ENCODE assay signal across 20 mouse cellular contexts in the genomic region with DNA sequence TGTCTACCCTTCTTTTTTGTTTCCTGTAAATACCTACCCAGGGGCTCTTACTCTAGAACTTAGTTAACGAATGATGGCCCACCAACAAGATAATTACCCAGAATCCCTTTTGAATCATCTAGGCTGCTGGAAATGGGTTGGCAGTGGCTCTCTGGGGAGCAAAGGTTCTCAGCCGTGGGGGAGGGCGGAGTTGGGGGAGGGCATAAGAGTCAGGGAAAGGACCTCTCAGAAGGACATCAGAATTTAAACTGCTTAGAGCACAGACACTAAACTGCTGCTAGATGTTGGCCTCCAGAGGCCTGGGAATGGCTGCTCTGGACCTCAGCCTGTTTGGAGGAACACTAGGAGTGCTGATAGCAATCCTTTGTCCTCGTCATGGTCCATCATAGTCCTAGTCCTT.
DNase-seq lines count a peak whose midpoint lies in the region; ATAC-seq lines count a peak whose summit lies in the region.
"Had no signal": no experiment of that assay in that cellular context is flagged by ENCODE, and none has a peak within 500 bp of the region (broad histone marks: within the 10 kb centered on the region; RNA-seq: fewer than 3 reads in every experiment).

No protein-coding gene starts in this region.

- no peak for ATAC-seq in hindbrain, embryonic 14.5 days (ENCODE audit: low FRiP score)
- ATAC-seq in midbrain, embryonic 13.5 days: no peak
- no peak for ATAC-seq in midbrain, embryonic 11.5 days (ENCODE audit: low FRiP score)
- ATAC-seq: activated CD4-positive, CD25-positive, alpha-beta regulatory T cell, adult 4 months; forebrain, embryonic 13.5 days; forebrain, postnatal 0 days; hindbrain, embryonic 16.5 days; Patski had no signal

- 0 out of 2 replicates have a peak, but pooled peaks cover 3% of the 10 kb centered on the region for H3K36me3 ChIP-seq in hindbrain, embryonic 10.5 days
- no peaks in the 10 kb centered on the region for H3K36me3 ChIP-seq in hindbrain, embryonic 14.5 days (replicated peaks; ENCODE audit: control insufficient read depth, insufficient read depth)
- H3K36me3 ChIP-seq in midbrain, embryonic 13.5 days: no peaks in the 10 kb centered on the region
- no peaks in the 10 kb centered on the region for H3K36me3 ChIP-seq in midbrain, embryonic 11.5 days (ENCODE audit: control insufficient read depth, insufficient read depth, low read length)
- H3K36me3 ChIP-seq: heart, embryonic 12.5 days had no signal

- H3K27me3 ChIP-seq in hindbrain, embryonic 10.5 days (ENCODE audit: insufficient read depth, poor library complexity, severe bottlenecking): no peaks in the 10 kb centered on the region
- H3K27me3 ChIP-seq in hindbrain, embryonic 14.5 days (ENCODE audit: control insufficient read depth, insufficient read depth, low read length): no peaks in the 10 kb centered on the region
- no peaks in the 10 kb centered on the region for H3K27me3 ChIP-seq in midbrain, embryonic 13.5 days
- no peaks in the 10 kb centered on the region for H3K27me3 ChIP-seq in midbrain, embryonic 11.5 days (ENCODE audit: control insufficient read depth, insufficient read depth, low read length)
- H3K27me3 ChIP-seq: forebrain, embryonic 13.5 days; heart, embryonic 12.5 days; Patski had no signal

- H3K4me1 ChIP-seq in hindbrain, embryonic 10.5 days (replicated peaks): peaks cover 48% of the 10 kb centered on the region
- peaks cover 8% of the 10 kb centered on the region for H3K4me1 ChIP-seq in hindbrain, embryonic 14.5 days (replicated peaks; ENCODE audit: control insufficient read depth, insufficient read depth, low read length)
- H3K4me1 ChIP-seq in midbrain, embryonic 13.5 days (replicated peaks): peaks cover 42% of the 10 kb centered on the region
- peaks cover 16% of the 10 kb centered on the region for H3K4me1 ChIP-seq in midbrain, embryonic 11.5 days (ENCODE audit: control insufficient read depth, insufficient read depth, low read length)

- no peak overlapping the region for H3K9ac ChIP-seq in hindbrain, embryonic 14.5 days
- H3K9ac ChIP-seq in midbrain, embryonic 13.5 days (replicated peaks): no peak overlapping the region
- no peak overlapping the region for H3K9ac ChIP-seq in midbrain, embryonic 11.5 days (ENCODE audit: low read length)
- H3K9ac ChIP-seq: forebrain, embryonic 13.5 days; forebrain, postnatal 0 days; heart, embryonic 12.5 days had no signal

- DNase-seq in hindbrain, embryonic 10.5 days (ENCODE audit: low spot score): no peak
- no peak for DNase-seq in hindbrain, embryonic 14.5 days (ENCODE audit: low spot score)
- no peak for DNase-seq in midbrain, embryonic 11.5 days (ENCODE audit: low spot score, missing footprints)
- peak; percentile 51 for DNase-seq in kidney, postnatal 10 days
- peak; percentile 27 to 30 for DNase-seq in kidney, postnatal 4 days
- no peak for DNase-seq in right cerebral cortex, postnatal 36 days (ENCODE audit: low spot score in 2 of 2)
- DNase-seq in frontal cortex, adult 2 months (ENCODE audit: extremely low spot score in 1 of 2, low spot score in 1 of 2): no peak
- DNase-seq: adrenal gland, postnatal 14 days; cerebellum, adult 2 months; cerebellum, postnatal 10 days; forebrain, postnatal 0 days; gastrocnemius, postnatal 10 days; heart, adult 2 months had no signal

- no peak overlapping the region for H3K4me3 ChIP-seq in hindbrain, embryonic 10.5 days
- no peak overlapping the region for H3K4me3 ChIP-seq in hindbrain, embryonic 14.5 days (replicated peaks; ENCODE audit: low read length)
- no peak overlapping the region for H3K4me3 ChIP-seq in midbrain, embryonic 13.5 days (replicated peaks)
- H3K4me3 ChIP-seq in midbrain, embryonic 11.5 days (ENCODE audit: low read depth, low read length): no peak overlapping the region
- H3K4me3 ChIP-seq: embryonic facial prominence, embryonic 10.5 days; forebrain, embryonic 13.5 days; heart, adult 2 months; heart, embryonic 12.5 days had no signal

- no peak overlapping the region for H3K4me2 ChIP-seq in hindbrain, embryonic 14.5 days (replicated peaks)
- no peak overlapping the region for H3K4me2 ChIP-seq in midbrain, embryonic 13.5 days (replicated peaks)
- no peak overlapping the region for H3K4me2 ChIP-seq in midbrain, embryonic 11.5 days
- H3K4me2 ChIP-seq: forebrain, embryonic 13.5 days; heart, embryonic 12.5 days had no signal

- H3K27ac ChIP-seq in hindbrain, embryonic 10.5 days: 0 out of 2 replicates have a peak overlapping the region, but pooled peaks have one; percentile 12
- H3K27ac ChIP-seq in hindbrain, embryonic 14.5 days: no peak overlapping the region
- H3K27ac ChIP-seq in midbrain, embryonic 13.5 days: 0 out of 2 replicates have a peak overlapping the region, but pooled peaks have one; percentile 35
- H3K27ac ChIP-seq in midbrain, embryonic 11.5 days (ENCODE audit: low read depth, low read length): no peak overlapping the region
- H3K27ac ChIP-seq: embryonic facial prominence, embryonic 10.5 days; forebrain, embryonic 13.5 days; heart, adult 2 months had no signal

- no peaks in the 10 kb centered on the region for H3K9me3 ChIP-seq in hindbrain, embryonic 10.5 days
- no peaks in the 10 kb centered on the region for H3K9me3 ChIP-seq in hindbrain, embryonic 14.5 days (ENCODE audit: control insufficient read depth, low read length)
- no peaks in the 10 kb centered on the region for H3K9me3 ChIP-seq in midbrain, embryonic 13.5 days
- no peaks in the 10 kb centered on the region for H3K9me3 ChIP-seq in midbrain, embryonic 11.5 days (ENCODE audit: control insufficient read depth, low read length)
- H3K9me3 ChIP-seq: embryonic facial prominence, embryonic 10.5 days; forebrain, embryonic 13.5 days; heart, embryonic 12.5 days had no signal

- 72% methylated on average over 4 of the region's 4 CpGs for WGBS in hindbrain, embryonic 10.5 days
- WGBS in hindbrain, embryonic 14.5 days: 59% methylated on average over 4 of the region's 4 CpGs
- 68% methylated on average over 4 of the region's 4 CpGs for WGBS in midbrain, embryonic 13.5 days
- WGBS in midbrain, embryonic 11.5 days: 73% methylated on average over 4 of the region's 4 CpGs

Comparison
In these comparisons a context has a peak if more than half of its experiments do, and no peak if none do; other contexts are left out.
1. H3K27ac ChIP-seq: peak in hindbrain, embryonic 10.5 days (single experiment) and midbrain, embryonic 13.5 days (single experiment); none in hindbrain, embryonic 14.5 days (single experiment) and midbrain, embryonic 11.5 days (single experiment).
2. DNase-seq: peak in kidney, postnatal 10 days (single experiment) and kidney, postnatal 4 days (2 of 2); none in hindbrain, embryonic 10.5 days (single experiment), hindbrain, embryonic 14.5 days (single experiment), midbrain, embryonic 11.5 days (single experiment), right cerebral cortex, postnatal 36 days (0 of 2) and frontal cortex, adult 2 months (0 of 2).